Mouse (Mus musculus) CH12.LX (cell line): ENCODE measurements around the gene Man1a2. TPM values are rescaled to one million over a fixed set of nuclear protein-coding genes. Genes with fewer than 3 reads are reported as not detected.

Source experiments
- DNase-seq: peaks from one replicate; pipeline ENCODE4 v3.0.0-alpha.2; 2013; ENCODE audit errors: extremely low read depth
- H3K27ac ChIP-seq: 2 replicates; pipeline ENCODE4 v1.5.1; 2012; ENCODE audit warnings: low read depth, mild to moderate bottlenecking, control low read depth, moderate library complexity; ENCODE audit not compliant: insufficient read depth
- H3K27me3 ChIP-seq: replicated peaks from 2 replicates; pipeline ENCODE3; 2012; ENCODE audit warnings: inconsistent platforms
- H3K36me3 ChIP-seq, 2 experiments: replicated peaks in 1 of 2; 2 replicates each; pipeline versions ENCODE3 to v1.6.1; 2012; ENCODE audit warnings: inconsistent platforms in 1 of 2, low read length in 1 of 2, mild to moderate bottlenecking in 1 of 2, mixed read lengths in 1 of 2, moderate library complexity in 1 of 2; ENCODE audit not compliant: control insufficient read depth in 1 of 2, insufficient read depth in 1 of 2
- H3K4me1 ChIP-seq, 2 experiments: 2 replicates each; pipeline ENCODE4 v1.6.1; 2012; ENCODE audit warnings: inconsistent platforms in 1 of 2, moderate library complexity in 1 of 2; ENCODE audit not compliant: insufficient read depth in 2 of 2, control insufficient read depth in 1 of 2
- H3K4me2 ChIP-seq: 2 replicates; pipeline ENCODE4 v1.6.1; 2012; ENCODE audit warnings: low read depth, mild to moderate bottlenecking, control low read depth; ENCODE audit not compliant: poor library complexity, insufficient read depth, severe bottlenecking
- H3K4me3 ChIP-seq, 3 experiments: fragments of 150-350 bp in 1 of 3; sonication (generic) in 1 of 3; replicated peaks in 1 of 3; 2 replicates each; pipeline versions ENCODE3 to v1.5.1; 2011 to 2012; ENCODE audit warnings: low read depth in 2 of 3, low read length in 2 of 3, mild to moderate bottlenecking in 2 of 3, moderate library complexity in 2 of 3, control low read depth in 1 of 3, improper control_type of control experiment in 1 of 3, inconsistent platforms in 1 of 3, mixed read lengths in 1 of 3; ENCODE audit not compliant: poor library complexity in 1 of 3
- H3K79me2 ChIP-seq: replicated peaks from 2 replicates; pipeline ENCODE4 v1.6.1; 2012; ENCODE audit warnings: mild to moderate bottlenecking, moderate library complexity; ENCODE audit not compliant: control insufficient read depth, poor library complexity, insufficient read depth, severe bottlenecking; ENCODE audit errors: extremely low read depth
- H3K9ac ChIP-seq: 2 replicates; pipeline ENCODE4 v1.6.1; 2012; ENCODE audit warnings: low read depth, mild to moderate bottlenecking, control low read depth, moderate library complexity; ENCODE audit not compliant: insufficient read depth
- H3K9me3 ChIP-seq: replicated peaks from 2 replicates; pipeline ENCODE3; 2012; ENCODE audit warnings: low read length, inconsistent platforms, mixed read lengths
- BHLHE40 ChIP-seq: IDR thresholded peaks from 2 replicates; pipeline ENCODE4 v1.6.1; 2011; ENCODE audit warnings: mild to moderate bottlenecking, low read depth, low read length, improper control_type of control experiment
- CHD1 ChIP-seq: IDR thresholded peaks from 2 replicates; pipeline ENCODE4 v1.6.1; 2012; ENCODE audit warnings: low read depth, low read length, improper control_type of control experiment, inconsistent platforms
- CHD2 ChIP-seq: IDR thresholded peaks from 2 replicates; pipeline ENCODE4 v1.6.1; 2011; ENCODE audit warnings: low read length, improper control_type of control experiment
- ELF1 ChIP-seq: IDR thresholded peaks from 2 replicates; pipeline ENCODE4 v1.6.1; 2014; ENCODE audit warnings: low read depth, mild to moderate bottlenecking, inconsistent platforms, low read length, improper control_type of control experiment
- EP300 ChIP-seq: IDR thresholded peaks from 2 replicates; pipeline ENCODE4 v1.6.1; 2011; ENCODE audit warnings: low read length, improper control_type of control experiment
- GABPA ChIP-seq: IDR thresholded peaks from 2 replicates; pipeline ENCODE4 v1.6.1; 2012; ENCODE audit warnings: low read depth, low read length, improper control_type of control experiment, inconsistent platforms; ENCODE audit not compliant: insufficient replicate concordance
- HCFC1 ChIP-seq: IDR thresholded peaks from 2 replicates; pipeline ENCODE4 v1.6.1; 2012; ENCODE audit warnings: low read depth, mild to moderate bottlenecking, inconsistent platforms, low read length, improper control_type of control experiment
- IRF4 ChIP-seq: IDR thresholded peaks from 2 replicates; pipeline ENCODE4 v1.6.1; 2014; ENCODE audit warnings: low read depth, mild to moderate bottlenecking, inconsistent platforms, low read length, improper control_type of control experiment
- JUND ChIP-seq: conservative IDR thresholded peaks from 2 replicates; pipeline ENCODE4 v1.6.1; 2011; ENCODE audit warnings: low read depth, low read length, improper control_type of control experiment
- KAT2A ChIP-seq: IDR thresholded peaks from 2 replicates; pipeline ENCODE4 v1.6.1; 2012; ENCODE audit warnings: low read length, improper control_type of control experiment, inconsistent platforms; ENCODE audit not compliant: insufficient replicate concordance
- MAFK ChIP-seq: IDR thresholded peaks from 2 replicates; pipeline ENCODE4 v1.6.1; 2011; ENCODE audit warnings: low read length, improper control_type of control experiment; ENCODE audit not compliant: insufficient replicate concordance
- MAX ChIP-seq: IDR thresholded peaks from 2 replicates; pipeline ENCODE4 v1.6.1; 2011; ENCODE audit warnings: low read length, improper control_type of control experiment
- MAZ ChIP-seq: IDR thresholded peaks from 2 replicates; pipeline ENCODE4 v1.6.1; 2012; ENCODE audit warnings: low read depth, mild to moderate bottlenecking, inconsistent platforms, low read length, improper control_type of control experiment, moderate library complexity
- MXI1 ChIP-seq: IDR thresholded peaks from 2 replicates; pipeline ENCODE4 v1.6.1; 2011; ENCODE audit warnings: mild to moderate bottlenecking, low read depth, low read length, improper control_type of control experiment
- MYC ChIP-seq: IDR thresholded peaks from 2 replicates; pipeline ENCODE4 v1.6.1; 2011; ENCODE audit warnings: low read depth, mild to moderate bottlenecking, improper control_type of control experiment, low read length
- NELFE ChIP-seq: IDR thresholded peaks from 2 replicates; pipeline ENCODE4 v1.6.1; 2011; ENCODE audit warnings: low read depth, low read length, improper control_type of control experiment
- NRF1 ChIP-seq: IDR thresholded peaks from 2 replicates; pipeline ENCODE4 v1.6.1; 2014; ENCODE audit warnings: low read depth, mild to moderate bottlenecking, inconsistent platforms, low read length, improper control_type of control experiment, moderate library complexity
- POLR2A ChIP-seq: IDR thresholded peaks from 2 replicates; pipeline ENCODE4 v1.6.1; 2011; ENCODE audit warnings: low read depth, mild to moderate bottlenecking, improper control_type of control experiment, low read length
- SIN3A ChIP-seq: IDR thresholded peaks from 2 replicates; pipeline ENCODE4 v1.6.1; 2012; ENCODE audit warnings: low read length, improper control_type of control experiment, inconsistent platforms
- TBP ChIP-seq: conservative IDR thresholded peaks from 2 replicates; pipeline ENCODE4 v1.6.1; 2011; ENCODE audit warnings: low read depth, low read length, improper control_type of control experiment
- UBTF ChIP-seq: IDR thresholded peaks from 2 replicates; pipeline ENCODE4 v1.6.1; 2012; ENCODE audit warnings: low read depth, mild to moderate bottlenecking, inconsistent platforms, low read length, improper control_type of control experiment, moderate library complexity
- USF1 ChIP-seq: IDR thresholded peaks from 2 replicates; pipeline ENCODE4 v1.6.1; 2014; ENCODE audit warnings: low read depth, mild to moderate bottlenecking, inconsistent platforms, low read length, improper control_type of control experiment
- USF2 ChIP-seq: conservative IDR thresholded peaks from 2 replicates; pipeline ENCODE4 v1.6.1; 2011; ENCODE audit warnings: low read depth, low read length, improper control_type of control experiment
- ZC3H11A ChIP-seq: IDR thresholded peaks from 2 replicates; pipeline ENCODE4 v1.6.1; 2012; ENCODE audit warnings: low read depth, mild to moderate bottlenecking, inconsistent platforms, low read length, improper control_type of control experiment
- dilution Hi-C: fragments of 300-500 bp; cut with MboI; formaldehyde crosslinking; loops from 2 replicates; pipeline ENCODE4 v1.14.3; 2020; ENCODE audit warnings: low sequenced_read_pairs; ENCODE audit not compliant: extremely low pct_unique_long_range_greater_than_20kb, extremely low pct_ligation_motif_present
- in situ Hi-C: fragments of 300-500 bp; cut with MboI; formaldehyde crosslinking; loops from 3 replicates; pipeline ENCODE4 v1.14.3; 2019; ENCODE audit warnings: low sequenced_read_pairs, low pct_ligation_motif_present, low pct_unique_long_range_greater_than_20kb, mixed read lengths
- polyA plus RNA-seq: library from polyadenylated mRNA; unstranded; fragments of >175 nt; gene quantifications from 2 replicates; pipeline ENCODE4 v1.2.1, GENCODE M21; 2012; ENCODE audit warnings: low read depth; ENCODE audit not compliant: insufficient read length
- total RNA-seq, 2 experiments: library from RNA; depleted of rRNA; stranded (reverse); fragments of 300-350 nt in 1 of 2; fragments of >200 nt in 1 of 2; gene quantifications; 2 replicates each; pipeline ENCODE4 v1.2.3; 2012 to 2014

Gene Man1a2
- total and polyA plus RNA-seq, 3 experiments: 31.1 to 73.6 (median 53.5) TPM

- H3K27ac ChIP-seq: no peak overlapping the region
- no peaks in the 10 kb centered on the region for H3K36me3 ChIP-seq
- no peak overlapping the region for H3K4me3 ChIP-seq
- TF ChIP-seq JUND: no peak
- no peak for TF ChIP-seq MYC
- in situ Hi-C loops: loop anchor here (25.0 kb wide), 1 partner anchor 276 kb away; no protein-coding TSS in a partner anchor
- no peak overlapping the region for H3K4me2 ChIP-seq
- no peak overlapping the region for H3K9ac ChIP-seq
- no peaks in the 10 kb centered on the region for H3K9me3 ChIP-seq
- H3K79me2 ChIP-seq: peaks cover 15% of the 10 kb centered on the region
- dilution Hi-C loops: no loop called here
- peaks cover 3 to 10% of the 10 kb centered on the region in 2 experiments; a peak in 3 of 4 replicates for H3K4me1 ChIP-seq
- H3K27me3 ChIP-seq: peaks cover 1% of the 10 kb centered on the region
- DNase-seq: no peak
Measured at GRCm38 (mm10) chr3:100688747-100689146, 3.4 kb upstream of the Man1a2 start.

GRCm38 (mm10) chr3:100686756-100687155 is 1.5 kb upstream of the Man1a2 start:
- peaks cover 28% of the 10 kb centered on the region for H3K79me2 ChIP-seq
- H3K4me2 ChIP-seq: peak overlapping the region; percentile 15; the same call in 1 of the 2 replicates
- dilution Hi-C loops: no loop called here
- H3K36me3 ChIP-seq: no peaks in the 10 kb centered on the region
- H3K27ac ChIP-seq: no peak overlapping the region
- no peak overlapping the region for H3K4me3 ChIP-seq
- no peak for DNase-seq
- peaks cover 1% of the 10 kb centered on the region for H3K27me3 ChIP-seq
- H3K9me3 ChIP-seq: no peaks in the 10 kb centered on the region
- peaks cover 3 to 10% of the 10 kb centered on the region in 2 experiments; a peak in 3 of 4 replicates for H3K4me1 ChIP-seq
- H3K9ac ChIP-seq: no peak overlapping the region
- in situ Hi-C loops: loop anchor here (25.0 kb wide), 1 partner anchor 274 kb away; no protein-coding TSS in a partner anchor
- no peak for TF ChIP-seq UBTF
- no peak for TF ChIP-seq NRF1
- TF ChIP-seq TBP: no peak

DNA sequence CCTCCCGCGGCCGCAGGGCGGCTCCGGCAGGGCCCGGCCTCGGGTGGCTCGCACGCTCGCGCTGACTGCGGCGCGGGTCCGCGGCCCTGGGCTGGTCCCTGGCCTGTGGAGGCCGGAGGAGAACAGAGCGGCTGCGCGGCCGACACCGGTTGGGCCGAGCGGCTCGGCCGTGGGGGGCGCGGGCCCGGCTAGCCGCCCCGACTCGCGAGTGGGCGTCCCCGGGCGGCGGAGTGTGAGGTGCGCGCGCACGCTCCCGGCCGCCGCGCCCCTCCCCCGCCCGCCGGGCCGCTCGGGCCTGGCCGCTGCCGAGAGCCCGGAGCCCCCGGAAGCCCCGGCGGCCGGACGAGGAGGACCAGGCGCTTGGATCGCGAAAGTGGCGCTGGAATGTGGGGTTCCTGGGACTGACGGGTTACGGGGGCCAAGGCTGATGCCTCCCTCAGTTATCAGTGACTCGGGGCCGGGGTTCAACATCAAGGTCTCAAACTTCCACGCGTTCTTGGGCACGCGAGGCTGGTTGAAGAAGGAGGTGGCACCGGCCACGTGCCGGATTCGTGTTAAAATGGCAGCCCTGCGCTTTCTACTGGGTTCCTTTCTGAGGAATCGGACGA is 564 bp upstream of the Man1a2 start:
- no peaks in the 10 kb centered on the region for H3K36me3 ChIP-seq
- DNase-seq: peak; percentile 64
- H3K27me3 ChIP-seq: no peaks in the 10 kb centered on the region
- H3K79me2 ChIP-seq: peaks cover 34% of the 10 kb centered on the region
- dilution Hi-C loops: no loop called here
- peak overlapping the region; percentile 38 to 92 (median 89) for H3K4me3 ChIP-seq
- peak overlapping the region; percentile 68 for H3K4me2 ChIP-seq
- in situ Hi-C loops: loop anchor here (25.0 kb wide), 1 partner anchor 274 kb away; no protein-coding TSS in a partner anchor
- peaks cover 3 to 17% of the 10 kb centered on the region in 2 experiments; a peak in 3 of 4 replicates for H3K4me1 ChIP-seq
- peak; percentile 88 for TF ChIP-seq MXI1
- peak; percentile 93 for TF ChIP-seq MAX
- peak; percentile 69 for TF ChIP-seq NELFE
- TF ChIP-seq USF2: 0 out of 2 replicates have a peak, but pooled peaks have one; percentile 3
- 0 out of 2 replicates have a peak, but pooled peaks have one; percentile 23 for TF ChIP-seq KAT2A
- peak; percentile 31 for TF ChIP-seq USF1
- TF ChIP-seq MAFK: no peak
- peak; percentile 60; the same call in 1 of the 2 replicates for TF ChIP-seq POLR2A
- 0 out of 2 replicates have a peak, but pooled peaks have one; percentile 7 for TF ChIP-seq IRF4
- TF ChIP-seq SIN3A: peak; percentile 72
- no peak for TF ChIP-seq EP300
- no peak for TF ChIP-seq CHD1
- TF ChIP-seq HCFC1: peak; percentile 40; the same call in 1 of the 2 replicates
- no peak for TF ChIP-seq ZC3H11A
- TF ChIP-seq GABPA: no peak
- TF ChIP-seq NRF1: peak; percentile 79
- peak; percentile 43; the same call in 1 of the 2 replicates for TF ChIP-seq CHD2
- TF ChIP-seq ELF1: peak; percentile 54; the same call in 1 of the 2 replicates
- peak; percentile 96 for TF ChIP-seq MYC
- TF ChIP-seq BHLHE40: peak; percentile 88
- 0 out of 2 replicates have a peak, but pooled peaks have one; percentile 47 for TF ChIP-seq MAZ
- no peak for TF ChIP-seq JUND
- H3K9ac ChIP-seq: peak overlapping the region; percentile 94
- H3K9me3 ChIP-seq: no peaks in the 10 kb centered on the region
- peak overlapping the region; percentile 67 for H3K27ac ChIP-seq
